Mouse (Mus musculus): ENCODE measurements around the gene Spout1. TPM values are rescaled to one million over a fixed set of nuclear protein-coding genes. Genes with fewer than 3 reads are reported as not detected.
"Not testable (repeated sequence)": the region's sequence is repeated elsewhere in the genome, so short reads cannot be mapped to it uniquely, and the experiment has no call there.

Spout1 gene
- total RNA-seq, 2 experiments from 2014 or later, result 21.1 to 25.4 TPM

DNA sequence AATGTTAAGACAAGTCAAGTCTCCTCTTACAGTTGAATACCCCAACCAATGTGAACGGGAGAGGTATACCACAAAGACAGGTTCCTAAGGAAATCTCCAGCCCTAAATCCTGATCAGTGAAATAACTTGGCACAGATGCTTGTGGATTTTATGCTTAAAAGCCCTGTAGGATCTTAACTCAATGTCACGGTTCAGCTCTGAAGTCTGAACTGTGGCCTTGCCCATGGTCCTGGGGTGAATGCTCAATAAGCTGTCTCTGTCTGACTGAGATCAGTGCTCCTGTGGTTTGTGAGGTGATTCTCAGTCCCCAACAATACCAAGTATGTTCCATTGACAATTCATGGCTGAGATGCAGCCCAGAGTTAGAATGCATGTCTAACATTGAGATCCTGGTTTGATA lies 4.2 kb upstream of the Spout1 start:
- DNase-seq (ENCODE audit: low spot score in 2 of 2), result no peak

GRCm38 (mm10) chr2:30178711-30179110 lies 452 bp upstream of the Spout1 start:
- not testable (repeated sequence) for DNase-seq (ENCODE audit: low spot score in 2 of 2)

DNA sequence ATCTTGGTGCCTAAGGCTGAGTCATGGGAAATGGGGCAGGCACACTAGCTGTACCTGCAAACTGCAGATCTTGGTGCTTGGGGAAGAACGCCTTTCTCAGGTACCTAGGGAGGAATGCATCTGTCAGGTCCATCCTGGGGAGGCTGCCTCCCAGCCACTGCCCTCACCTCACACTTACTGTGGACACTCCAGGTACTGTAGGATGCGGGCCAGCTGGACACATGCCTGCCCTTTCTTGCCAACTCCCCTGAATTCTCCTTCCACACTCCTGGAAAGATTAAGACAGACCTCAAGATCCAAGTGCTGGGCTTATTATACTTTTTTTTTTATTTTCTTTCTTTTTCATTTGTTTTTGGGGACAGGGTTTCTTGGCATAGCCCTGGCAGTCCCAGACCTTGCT lies 1.7 kb downstream of the Spout1 start:
- no peak for DNase-seq (ENCODE audit: low spot score in 2 of 2)

DNA sequence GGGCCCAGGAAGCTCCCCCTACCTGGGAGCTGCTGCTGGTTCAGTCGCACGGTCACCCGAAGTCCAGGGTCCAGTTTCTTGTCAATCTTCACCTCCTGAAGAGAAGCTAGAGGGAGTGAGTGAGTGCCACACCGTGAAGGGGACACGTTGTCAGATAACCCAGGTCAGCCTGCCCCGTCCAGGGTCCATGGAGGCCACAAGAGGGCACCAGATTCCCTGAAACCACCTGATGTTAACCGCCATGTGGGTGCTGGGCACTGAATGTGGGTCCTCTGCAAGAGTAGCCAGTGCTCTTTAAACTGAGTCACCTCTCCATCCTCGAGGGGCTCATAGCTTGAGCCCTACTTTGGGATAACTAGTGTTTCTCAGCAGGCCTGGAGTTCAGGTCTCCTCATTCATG lies 2.4 kb downstream of the Spout1 start:
- no peak for DNase-seq (ENCODE audit: low spot score in 2 of 2)

- no peak for DNase-seq (ENCODE audit: low spot score in 2 of 2)
These were observed 4.6 kb downstream of the Spout1 start for GRCm38 (mm10) chr2:30173541-30174240.

DNA sequence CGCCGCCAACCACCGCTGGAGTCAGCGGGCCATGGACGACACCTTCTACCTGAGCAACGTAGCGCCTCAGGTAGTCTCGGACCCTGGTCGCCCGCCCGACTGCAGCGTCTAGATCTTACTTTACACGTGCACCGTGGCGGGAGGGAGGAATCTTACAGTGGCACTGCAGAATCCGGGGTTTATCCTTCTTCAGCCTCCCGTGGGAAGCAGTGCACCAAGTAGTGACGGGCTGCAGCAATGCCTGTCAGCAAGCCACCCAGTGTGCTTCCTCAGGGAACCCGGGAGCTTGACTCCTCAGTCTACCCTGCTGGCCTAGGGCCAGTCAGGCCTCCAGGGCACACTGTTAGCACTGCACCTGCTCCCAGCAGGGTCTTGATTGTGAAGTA lies 6.3 kb downstream of the Spout1 start:
- DNase-seq (ENCODE audit: low spot score in 2 of 2), result no peak

DNA sequence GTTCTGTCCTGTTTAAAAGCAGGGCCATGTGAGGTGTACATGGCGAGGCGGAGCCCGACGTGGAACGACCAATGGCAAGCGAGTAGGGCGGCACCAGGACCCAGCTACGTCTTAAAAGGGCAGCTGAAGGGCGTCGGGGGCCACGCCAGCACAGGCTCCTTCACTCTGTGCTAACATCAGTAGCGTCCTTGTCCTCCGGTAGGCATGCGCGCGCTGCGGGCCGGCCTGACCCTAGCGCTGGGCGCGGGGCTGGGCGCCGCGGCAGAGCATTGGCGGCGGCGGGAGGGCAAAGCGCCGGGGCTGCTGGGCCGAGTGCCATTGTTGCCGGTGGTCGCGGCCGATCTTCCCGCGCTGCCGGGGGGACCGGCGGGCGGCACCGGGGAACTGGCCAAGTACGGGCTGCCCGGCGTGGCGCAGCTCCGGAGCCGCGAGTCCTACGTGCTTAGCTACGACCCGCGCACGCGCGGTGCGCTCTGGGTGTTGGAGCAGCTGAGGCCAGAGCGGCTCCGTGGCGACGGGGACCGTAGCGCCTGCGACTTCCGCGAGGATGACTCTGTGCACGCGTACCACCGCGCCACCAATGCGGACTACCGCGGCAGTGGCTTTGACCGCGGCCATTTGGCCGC lies 6.8 kb downstream of the Spout1 start, which contains the start of gene Endog:
TSS of gene Endog (plus strand) at position 123 of the 626 bp plus-strand sequence.
- peak; percentile 88 to 92 for DNase-seq (ENCODE audit: low spot score in 2 of 2)

DNA sequence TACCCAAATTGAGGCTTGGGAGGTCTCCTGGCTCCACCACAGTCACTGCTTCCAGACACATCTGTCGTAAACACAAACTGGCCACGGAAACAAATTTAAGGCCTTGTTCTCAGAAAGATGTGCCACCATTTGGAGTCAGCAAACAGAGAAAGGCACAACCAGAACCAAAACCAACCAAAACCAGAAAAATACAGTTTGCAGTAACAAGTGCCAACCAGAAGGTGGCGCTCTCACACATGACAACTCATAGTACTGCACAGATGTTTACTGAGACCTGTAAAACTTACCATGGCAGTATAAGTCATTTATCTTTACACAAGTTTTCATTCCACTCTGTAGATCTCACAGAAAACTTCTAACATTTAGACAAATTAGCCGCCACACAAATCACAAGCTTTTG lies 11.6 kb downstream of the Spout1 start:
- no peak for DNase-seq (ENCODE audit: low spot score in 2 of 2)

DNA sequence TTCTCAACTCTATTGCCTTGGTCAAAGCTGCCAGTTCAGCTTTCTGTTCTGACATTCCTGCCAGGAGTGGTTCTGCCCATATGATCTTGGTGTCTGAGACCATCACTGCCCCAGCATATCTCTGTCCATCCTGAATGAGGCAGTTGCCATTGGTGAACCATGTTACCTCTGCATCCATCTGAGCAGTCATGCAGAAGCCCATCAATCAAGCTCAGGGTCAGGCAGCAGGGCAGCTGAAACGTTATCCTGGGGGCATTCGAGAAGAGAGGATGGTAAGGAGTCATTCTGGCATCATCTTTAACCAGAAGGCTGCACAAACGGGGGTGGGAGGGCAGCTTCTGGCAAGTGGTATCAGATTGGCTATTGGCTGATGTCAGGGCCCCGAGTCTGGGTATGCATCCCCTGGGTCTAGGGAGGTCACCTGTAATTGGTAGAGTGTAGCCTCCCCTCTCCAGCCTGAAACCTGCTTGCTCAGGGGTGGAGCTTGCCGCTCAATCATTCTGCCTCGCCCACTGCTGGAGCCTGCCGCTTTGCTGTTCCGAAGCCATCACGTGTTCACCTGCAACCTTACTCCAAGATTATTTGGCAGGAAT lies 13.8 kb downstream of the Spout1 start:
- DNase-seq (ENCODE audit: low spot score in 2 of 2), result no peak

DNA sequence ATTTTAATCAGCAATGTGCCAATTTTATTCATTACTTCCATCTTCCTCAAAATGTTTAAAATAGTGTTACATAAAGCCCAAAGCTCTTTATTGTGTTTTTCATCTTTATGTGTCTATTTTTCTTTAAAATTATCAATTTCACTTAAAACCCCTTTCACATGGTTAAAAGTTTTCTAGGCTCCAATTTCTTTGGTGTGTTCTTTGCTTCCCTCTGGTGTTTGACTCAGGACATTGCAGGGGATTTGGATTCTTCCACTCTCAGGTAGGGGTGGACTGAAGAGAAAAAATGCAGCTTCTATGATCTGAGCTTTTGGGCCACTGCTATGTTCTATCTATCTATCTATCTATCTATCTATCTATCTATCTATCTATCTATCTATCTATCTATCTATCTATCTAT lies 16.4 kb downstream of the Spout1 start:
- no peak for DNase-seq (ENCODE audit: low spot score in 2 of 2)

DNA sequence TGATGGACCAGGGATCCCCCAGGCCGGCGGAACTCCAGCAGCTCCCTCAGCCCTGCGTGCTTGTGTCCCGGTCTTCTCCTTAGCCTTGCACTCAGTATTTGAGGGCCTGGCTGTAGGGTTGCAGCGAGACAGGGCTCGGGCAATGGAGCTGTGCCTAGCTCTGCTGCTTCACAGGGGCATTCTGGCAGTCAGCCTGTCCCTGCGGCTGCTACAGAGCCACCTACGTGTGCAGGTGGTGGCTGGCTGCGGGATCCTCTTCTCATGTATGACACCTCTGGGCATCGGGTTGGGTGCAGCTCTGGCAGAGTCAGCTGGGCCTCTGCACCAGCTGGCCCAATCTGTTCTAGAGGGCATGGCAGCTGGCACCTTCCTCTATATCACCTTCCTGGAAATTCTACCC lies 18.4 kb downstream of the Spout1 start:
- DNase-seq (ENCODE audit: low spot score in 2 of 2), result not testable (repeated sequence)

DNA sequence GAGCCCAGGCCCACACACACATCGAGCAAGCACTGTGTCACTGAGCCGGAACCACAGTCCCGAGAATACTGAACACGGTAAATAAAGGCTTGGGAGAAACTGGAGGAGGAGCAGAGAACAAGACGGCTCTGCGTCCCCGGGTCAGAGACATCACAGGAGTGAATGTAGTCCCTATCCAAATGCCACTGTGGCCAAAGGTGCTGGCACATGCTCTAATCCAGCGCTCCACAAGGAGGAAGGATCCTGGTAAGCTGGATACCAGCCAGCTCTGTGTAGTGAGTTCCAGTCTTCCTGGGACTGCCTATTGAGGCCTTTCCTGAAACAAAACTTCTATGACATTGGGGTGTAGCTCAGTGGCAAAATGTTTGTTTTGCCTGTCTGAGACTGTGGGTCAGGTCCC lies 25.6 kb downstream of the Spout1 start:
- no peak for DNase-seq (ENCODE audit: low spot score in 2 of 2)

- DNase-seq (ENCODE audit: low spot score in 2 of 2), result no peak
These were observed 26.4 kb downstream of the Spout1 start for GRCm38 (mm10) chr2:30151840-30152239.

DNA sequence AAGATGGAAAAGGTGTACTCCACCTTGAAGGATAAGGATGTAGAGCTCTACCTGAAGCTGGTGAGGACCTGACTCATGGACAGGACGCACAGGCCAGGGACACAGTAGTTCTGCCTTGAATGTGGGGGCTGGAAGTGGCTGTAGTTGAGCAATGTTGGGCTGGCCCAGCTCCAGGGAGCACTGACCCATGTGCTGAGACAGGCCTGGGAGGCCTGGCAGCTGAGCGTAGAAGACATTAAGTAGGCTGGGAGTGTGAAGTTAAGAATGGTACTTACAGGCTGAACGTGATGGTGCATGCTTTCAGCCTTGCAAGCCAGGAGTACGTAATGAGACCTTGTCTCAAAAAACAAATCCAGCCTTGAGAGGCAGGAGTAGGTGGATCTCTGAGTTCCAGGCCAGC lies 30.8 kb downstream of the Spout1 start:
- DNase-seq (ENCODE audit: low spot score in 2 of 2), result peak; percentile 68 to 72

GRCm38 (mm10) chr2:30144436-30144835 lies 33.8 kb downstream of the Spout1 start:
- DNase-seq (ENCODE audit: low spot score in 2 of 2), result no peak

- not testable (repeated sequence) for DNase-seq (ENCODE audit: low spot score in 2 of 2)
These were observed 38.2 kb downstream of the Spout1 start for GRCm38 (mm10) chr2:30140021-30140420.

DNA sequence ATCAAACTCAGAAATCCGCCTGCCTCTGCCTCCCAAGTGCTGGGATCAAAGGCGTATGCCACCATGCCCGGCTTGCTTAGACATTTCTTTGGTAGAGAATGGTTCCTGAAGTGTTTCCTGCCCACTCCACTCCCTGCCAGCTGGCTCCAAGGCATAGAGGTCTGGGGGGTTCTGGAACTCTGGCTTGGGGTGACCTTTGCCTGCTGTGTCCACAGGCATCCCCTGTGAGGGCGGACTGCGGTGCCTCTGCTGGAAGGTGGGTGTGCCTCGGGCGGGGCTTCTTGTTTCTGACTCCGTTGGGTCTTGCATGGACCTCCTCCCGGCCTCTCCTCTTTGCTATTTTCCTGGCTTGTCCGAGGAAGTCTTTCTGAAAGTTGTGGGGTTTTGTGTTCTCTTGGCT lies 41.8 kb downstream of the Spout1 start:
- DNase-seq (ENCODE audit: low spot score in 2 of 2), result no peak

GRCm38 (mm10) chr2:30134928-30135620 lies 43.2 kb downstream of the Spout1 start:
- no peak for DNase-seq (ENCODE audit: low spot score in 2 of 2)

GRCm38 (mm10) chr2:30134378-30134711 lies 43.9 kb downstream of the Spout1 start:
- peak in 1 of 2 experiments; percentile 13 for DNase-seq (ENCODE audit: low spot score in 2 of 2)

GRCm38 (mm10) chr2:30133613-30134377 lies 44.5 kb downstream of the Spout1 start, which contains the start of gene Tbc1d13:
TSS of gene Tbc1d13 (plus strand) at chr2:30133746.
- peak; percentile 98 to 99 for DNase-seq (ENCODE audit: low spot score in 2 of 2)

Data from adrenal gland, adult 18-20 months (tissue).